Mouse (Mus musculus): ENCODE data around the gene Ttc13.

Ttc13 gene

GRCm38 (mm10) chr8:124721862-124722515, at the start of gene Ttc13, which contains the start of gene Arv1:
Gene Ttc13, minus strand, starts transcription at chr8:124721983.
Gene Arv1, plus strand, starts transcription at chr8:124722139.
- DNase-seq (ENCODE audit: low read depth in 2 of 2, low spot score in 2 of 2) = peak; percentile 93 to 95

DNA sequence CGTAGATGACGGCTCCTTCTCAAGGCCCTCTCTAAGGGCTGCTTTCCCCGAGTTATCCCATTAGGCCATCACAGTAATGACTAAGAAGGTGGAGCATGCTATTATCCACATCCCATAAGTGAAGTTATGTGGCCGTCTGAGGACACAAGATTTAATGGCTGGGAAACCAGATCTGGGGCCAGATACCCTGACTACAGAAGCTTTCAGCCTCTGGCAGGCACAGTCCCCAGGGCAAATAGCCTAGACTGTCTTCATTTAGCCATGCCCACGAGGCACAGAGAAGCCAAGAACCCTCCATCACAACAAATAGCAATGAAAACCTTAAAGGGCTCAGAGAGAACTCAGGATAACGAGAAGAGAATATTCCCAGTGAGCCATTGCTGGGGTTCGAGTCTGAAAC, 41.3 kb upstream of the Ttc13 start:
- DNase-seq (ENCODE audit: low read depth in 2 of 2, low spot score in 2 of 2) = no peak

GRCm38 (mm10) chr8:124758544-124758943, 36.8 kb upstream of the Ttc13 start:
- peak in 1 of 2 experiments; percentile 23 for DNase-seq (ENCODE audit: low read depth in 2 of 2, low spot score in 2 of 2)

GRCm38 (mm10) chr8:124756601-124757000, 34.8 kb upstream of the Ttc13 start:
- DNase-seq (ENCODE audit: low read depth in 2 of 2, low spot score in 2 of 2) = no peak

DNA sequence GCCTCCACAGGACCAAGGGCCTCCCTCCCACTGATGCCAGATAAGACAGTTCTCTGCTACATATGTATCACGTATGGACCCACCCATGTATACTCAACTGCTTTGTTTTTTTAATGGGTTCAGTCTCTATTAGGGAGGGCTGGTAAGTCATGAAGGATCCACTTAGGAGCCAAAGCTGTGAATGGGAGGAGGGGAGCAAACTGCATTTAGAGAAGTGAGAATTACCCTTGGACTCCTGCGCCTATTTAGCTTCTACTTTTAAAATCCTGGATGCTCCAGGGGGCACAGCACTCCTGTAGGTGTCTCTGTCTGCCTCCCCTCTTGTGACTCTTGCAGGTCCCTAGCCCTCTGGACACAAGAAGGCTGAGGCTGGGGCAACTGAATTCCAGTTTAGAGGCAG, 34.4 kb upstream of the Ttc13 start:
- DNase-seq (ENCODE audit: low read depth in 2 of 2, low spot score in 2 of 2) = no peak

DNA sequence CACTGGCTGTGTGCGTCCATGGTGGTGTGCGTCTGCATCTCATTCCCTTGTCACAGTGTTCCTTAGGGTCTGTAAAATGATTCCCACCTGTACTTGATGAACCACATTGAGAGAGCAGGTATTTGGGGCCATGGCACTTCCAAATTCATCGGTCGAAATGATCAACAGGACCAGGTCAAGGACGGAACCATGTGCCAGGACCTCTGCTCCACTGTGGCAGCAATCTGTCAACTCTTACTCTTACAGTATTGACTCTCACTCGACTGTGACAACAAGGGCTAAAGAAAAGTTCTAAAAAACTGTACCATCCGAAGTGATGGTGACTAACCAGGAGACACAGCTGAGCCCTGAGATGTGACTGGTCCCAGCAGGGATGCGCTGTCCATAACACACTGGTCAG, 33.7 kb upstream of the Ttc13 start:
- no peak for DNase-seq (ENCODE audit: low read depth in 2 of 2, low spot score in 2 of 2)

GRCm38 (mm10) chr8:124754792-124755190, 33.0 kb upstream of the Ttc13 start:
- no peak for DNase-seq (ENCODE audit: low read depth in 2 of 2, low spot score in 2 of 2)

- no peak for DNase-seq (ENCODE audit: low read depth in 2 of 2, low spot score in 2 of 2)
These were observed 32.5 kb upstream of the Ttc13 start for GRCm38 (mm10) chr8:124754101-124754791.

DNA sequence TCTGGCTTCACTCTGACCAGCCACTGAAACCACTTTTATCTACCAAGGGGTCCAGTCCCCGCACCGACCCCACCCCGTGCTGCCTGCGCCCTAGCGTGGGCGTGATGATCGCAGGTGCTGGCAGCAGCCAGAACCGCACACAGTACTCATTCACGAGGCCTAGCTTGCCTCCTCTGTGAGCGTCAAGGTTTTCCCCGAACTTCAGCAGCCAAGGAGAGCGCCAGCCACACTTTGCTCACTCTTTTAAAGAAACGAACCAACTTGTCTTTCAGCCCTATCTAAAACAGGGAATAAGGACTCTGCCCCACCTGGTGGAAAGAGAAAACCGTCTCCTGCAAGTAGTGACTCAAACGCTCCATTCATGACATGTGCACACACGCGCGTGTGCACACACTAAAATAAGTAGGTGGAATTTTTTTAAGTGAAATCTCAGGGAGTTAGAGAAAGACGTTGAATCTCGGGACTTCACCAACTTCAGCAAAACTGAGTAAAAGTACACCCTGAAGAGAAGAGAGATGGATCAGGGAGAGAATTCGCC, 30.6 kb upstream of the Ttc13 start:
- DNase-seq (ENCODE audit: low read depth in 2 of 2, low spot score in 2 of 2) = no peak

DNA sequence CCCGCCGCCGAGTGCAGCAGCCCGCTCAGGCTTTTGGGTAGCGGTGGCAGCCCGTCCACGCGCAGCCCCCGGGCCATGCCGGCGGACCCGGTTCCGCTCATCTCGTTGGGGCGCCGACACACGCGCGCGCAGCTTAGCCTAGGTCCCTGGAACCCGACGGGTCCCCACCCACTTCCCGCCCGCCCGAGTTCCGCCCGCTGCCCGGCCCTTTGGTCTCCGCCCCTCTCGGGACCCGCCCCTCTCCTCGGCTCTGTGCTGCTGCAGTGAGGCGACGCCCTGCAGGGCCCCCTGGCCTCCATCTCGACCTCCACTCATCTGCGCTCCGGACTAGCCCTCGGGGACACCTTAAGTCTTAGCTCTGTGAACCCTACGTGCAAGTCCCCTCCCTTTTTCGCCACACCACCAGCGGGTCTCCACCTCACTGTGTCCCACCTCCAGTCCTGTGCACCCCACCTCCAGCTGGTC, 30.0 kb upstream of the Ttc13 start, which contains the start of gene Fam89a:
Gene Fam89a (minus strand): TSS at position 124 of the 465 bp plus-strand sequence.
- DNase-seq (ENCODE audit: low read depth in 2 of 2, low spot score in 2 of 2) = peak; percentile 19 to 44

DNA sequence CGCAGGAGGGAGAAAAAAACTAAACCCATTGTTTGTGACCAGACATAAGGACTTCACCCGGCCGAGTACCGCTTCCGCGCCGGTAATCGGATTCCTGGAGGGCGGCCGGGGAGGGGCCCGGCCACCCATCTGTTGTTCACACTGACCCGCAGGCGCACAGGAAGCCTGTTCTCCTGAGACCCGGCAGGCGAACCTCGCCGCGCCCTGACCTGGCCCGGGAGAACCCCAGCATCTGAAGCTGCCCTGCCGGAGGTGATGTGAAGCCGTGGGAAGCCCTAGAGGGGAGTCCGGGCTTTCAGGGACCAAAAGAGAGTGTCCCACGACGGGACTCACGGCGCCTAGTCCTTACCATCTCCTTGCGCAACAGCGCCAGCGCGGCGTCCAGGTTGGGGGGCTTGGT, 29.4 kb upstream of the Ttc13 start:
- DNase-seq (ENCODE audit: low read depth in 2 of 2, low spot score in 2 of 2) = peak in 1 of 2 experiments; percentile 5

DNA sequence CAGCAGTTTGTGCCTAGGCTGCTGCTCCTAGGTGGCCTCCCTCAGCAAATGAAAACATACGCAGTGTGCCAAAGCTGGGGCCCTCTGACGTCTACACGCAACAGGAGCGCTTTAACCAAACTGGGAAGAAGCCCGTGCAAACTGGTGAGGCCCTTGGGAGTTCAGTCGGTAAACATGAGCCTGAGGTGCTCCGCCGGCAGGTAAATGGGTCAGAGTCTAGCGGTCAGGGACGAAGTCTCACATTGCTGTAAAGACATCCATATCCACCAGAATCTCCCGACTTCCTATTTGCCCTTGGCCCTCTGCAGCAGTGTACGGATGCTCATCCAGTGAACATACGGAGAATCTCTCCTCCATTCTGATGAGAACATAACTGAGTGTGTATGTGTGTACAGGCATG, 24.9 kb upstream of the Ttc13 start:
- no peak for DNase-seq (ENCODE audit: low read depth in 2 of 2, low spot score in 2 of 2)

DNA sequence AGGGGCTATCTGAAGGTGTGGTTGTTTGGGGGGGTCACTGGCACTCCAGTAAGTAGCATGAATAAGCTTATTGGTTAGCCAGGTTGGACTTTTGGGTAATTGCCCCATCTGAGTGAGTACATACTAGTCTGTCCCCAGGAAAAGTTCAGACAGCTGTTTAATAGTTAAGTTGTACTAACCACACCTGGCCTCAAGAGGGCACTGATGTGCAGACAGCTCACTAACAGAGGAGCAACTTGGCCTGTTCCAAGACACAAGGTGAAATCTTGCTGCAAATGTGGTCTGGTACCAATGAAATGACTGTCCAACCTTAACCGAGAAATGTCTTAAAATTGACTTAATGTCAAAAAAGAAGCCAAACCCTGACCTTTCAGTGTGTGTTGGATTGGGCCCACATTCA, 17.5 kb upstream of the Ttc13 start:
- DNase-seq (ENCODE audit: low read depth in 2 of 2, low spot score in 2 of 2) = peak in 1 of 2 experiments; percentile 27

GRCm38 (mm10) chr8:124735371-124735911, 13.7 kb upstream of the Ttc13 start:
- DNase-seq (ENCODE audit: low read depth in 2 of 2, low spot score in 2 of 2) = no peak

GRCm38 (mm10) chr8:124732828-124733227, 11.0 kb upstream of the Ttc13 start:
- no peak for DNase-seq (ENCODE audit: low read depth in 2 of 2, low spot score in 2 of 2)

DNA sequence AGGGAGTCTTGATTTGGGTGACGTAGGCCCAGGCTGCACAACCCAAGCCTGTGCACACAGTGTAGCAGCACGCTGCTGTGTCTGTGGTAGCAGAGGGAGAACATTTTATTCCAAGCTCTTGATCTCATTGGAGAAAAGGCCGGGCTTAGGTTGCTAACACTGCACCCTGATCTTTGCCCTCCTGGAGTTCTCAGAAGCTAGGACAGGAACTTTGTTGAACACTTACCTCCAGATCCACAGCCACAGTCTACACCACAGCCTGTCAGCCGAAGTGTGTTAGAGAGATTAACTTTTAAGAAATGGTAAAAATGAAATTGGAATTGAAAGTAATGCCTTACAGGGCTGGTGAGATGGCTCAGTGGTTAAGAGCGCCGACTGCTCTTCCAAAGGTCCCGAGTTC, 2.5 kb upstream of the Ttc13 start:
- no peak for DNase-seq (ENCODE audit: low read depth in 2 of 2, low spot score in 2 of 2)

GRCm38 (mm10) chr8:124720938-124721861, 583 bp downstream of the Ttc13 start:
- DNase-seq (ENCODE audit: low read depth in 2 of 2, low spot score in 2 of 2) = peak; percentile 21 to 25

GRCm38 (mm10) chr8:124720133-124720532, 1.6 kb downstream of the Ttc13 start:
- peak in 1 of 2 experiments; percentile 18 for DNase-seq (ENCODE audit: low read depth in 2 of 2, low spot score in 2 of 2)

DNA sequence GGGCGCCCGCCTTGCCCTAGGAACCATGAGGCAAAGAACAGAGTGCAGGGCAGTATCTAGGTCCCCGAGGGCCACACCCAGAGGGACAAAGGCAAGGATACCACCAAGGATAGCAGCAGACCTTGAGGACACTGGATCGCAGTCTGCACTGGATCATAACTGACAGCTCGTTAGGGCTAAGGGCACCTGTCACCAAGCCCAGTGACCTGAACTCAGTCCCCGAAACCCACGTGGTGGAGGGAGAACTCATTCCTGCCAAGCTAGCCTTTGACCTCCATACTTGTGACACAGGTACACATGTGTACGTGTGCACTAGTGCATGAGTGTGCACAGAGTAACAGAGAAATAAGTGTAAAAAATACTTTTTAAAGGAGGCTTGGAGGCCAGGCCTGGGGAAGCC, 6.0 kb downstream of the Ttc13 start:
- no peak for DNase-seq (ENCODE audit: low read depth in 2 of 2, low spot score in 2 of 2)

DNA sequence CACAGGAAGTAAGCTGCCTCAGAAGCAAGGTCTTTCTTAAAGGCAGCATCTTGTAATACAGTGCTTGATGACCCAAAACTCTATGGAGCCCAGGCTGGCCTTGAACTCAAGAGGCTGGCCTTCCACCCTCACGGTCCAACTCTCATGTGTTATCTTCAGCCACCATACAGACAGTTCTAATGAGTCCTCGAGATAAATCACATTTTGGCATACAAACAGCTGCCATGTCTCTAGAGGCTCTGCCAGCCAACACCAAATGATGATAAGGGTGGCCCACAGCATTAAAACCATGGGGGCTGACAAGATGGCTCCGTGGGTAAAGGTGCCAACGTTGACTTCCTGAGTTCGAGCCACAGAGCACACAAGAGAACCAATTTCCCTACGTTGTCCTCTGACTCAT, 8.6 kb downstream of the Ttc13 start:
- no peak for DNase-seq (ENCODE audit: low read depth in 2 of 2, low spot score in 2 of 2)

- peak in 1 of 2 experiments; percentile 16 for DNase-seq (ENCODE audit: low read depth in 2 of 2, low spot score in 2 of 2)
These were observed 16.0 kb downstream of the Ttc13 start for GRCm38 (mm10) chr8:124705823-124706222.

Data from CD8-positive naive resting alpha-beta T cell, adult 2 months (primary cell).